Mouse (Mus musculus): ENCODE data around the gene Rbm34. TPM values are rescaled to one million over a fixed set of nuclear protein-coding genes. Genes with fewer than 3 reads are reported as not detected.

Gene Rbm34
- polyA plus RNA-seq (2011; ENCODE audit: insufficient read depth, insufficient read length, low read depth, missing spikeins): 55.0 and 58.7 TPM in 2 replicates

- Histone ChIP-seq H3K9ac (ENCODE audit: low read depth, poor library complexity, severe bottlenecking) (peak within 1 kb of the TSS; percentile 92), H3K27ac (ENCODE audit: insufficient read depth, low read length) (peak within 1 kb of the TSS; percentile 96), H3K27me3 (ENCODE audit: control insufficient read depth, insufficient read depth, low read length, poor library complexity, severe bottlenecking) (no peaks in the 10 kb centered on the region), H3K4me1 (ENCODE audit: control insufficient read depth, insufficient read depth, low read length) (peaks cover 1% of the 10 kb centered on the region), H3K9me3 (replicated peaks; ENCODE audit: control insufficient read depth, insufficient read depth, low read length, poor library complexity, severe bottlenecking) (no peaks in the 10 kb centered on the region), H3K36me3 (ENCODE audit: control insufficient read depth, insufficient read depth, low read length, poor library complexity, severe bottlenecking) (peaks cover 30% of the 10 kb centered on the region), H3K4me3 (ENCODE audit: low read depth, low read length) (peak within 1 kb of the TSS; percentile 91)
- peak; percentile 86 for TF ChIP-seq POLR2A (IDR thresholded peaks at IDR 0.05; ENCODE audit: insufficient read depth, low read length)
- no peak for TF ChIP-seq CTCF (IDR thresholded peaks at IDR 0.05; ENCODE audit: low read depth, low read length)
- peak; percentile 63; the same call in 1 of the 2 replicates for TF ChIP-seq EP300 (IDR thresholded peaks at IDR 0.05; ENCODE audit: insufficient read depth, low read depth, low read length)
These were observed at the start of gene Rbm34 for GRCm38 (mm10) chr8:126970579-126971313. Gene Rbm34, minus strand, starts transcription at chr8:126971071.

DNA sequence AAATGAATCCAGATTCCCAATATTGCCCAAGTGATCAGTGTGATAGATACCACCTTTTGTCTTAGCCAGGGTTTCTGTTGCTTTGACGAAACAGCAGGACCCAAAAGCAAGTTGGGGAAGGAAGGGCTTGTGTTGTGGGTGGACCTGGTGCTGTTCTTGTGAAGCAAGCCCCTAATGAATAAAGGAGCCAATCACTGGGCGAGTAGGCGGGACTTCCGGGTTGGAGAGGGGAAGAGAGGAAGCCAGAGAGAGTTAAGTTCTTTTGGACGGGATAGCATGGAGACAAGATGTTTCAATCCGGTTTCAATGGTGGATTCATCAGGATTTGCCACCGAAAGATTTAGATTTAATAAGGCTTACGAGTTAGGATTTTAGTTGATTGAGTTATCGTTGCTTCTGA is 40.8 kb upstream of the Rbm34 start:
- no peak for TF ChIP-seq CTCF (IDR thresholded peaks at IDR 0.05; ENCODE audit: low read depth, low read length)
- TF ChIP-seq EP300 (IDR thresholded peaks at IDR 0.05; ENCODE audit: insufficient read depth, low read depth, low read length): no peak
- TF ChIP-seq POLR2A (IDR thresholded peaks at IDR 0.05; ENCODE audit: insufficient read depth, low read length): no peak
- Histone ChIP-seq H3K36me3 (ENCODE audit: control insufficient read depth, insufficient read depth, low read length, poor library complexity, severe bottlenecking) (no peaks in the 10 kb centered on the region), H3K4me3 (ENCODE audit: low read depth, low read length) (peak overlapping the region; percentile 70; the same call in 1 of the 2 replicates), H3K27me3 (ENCODE audit: control insufficient read depth, insufficient read depth, low read length, poor library complexity, severe bottlenecking) (no peaks in the 10 kb centered on the region), H3K4me1 (ENCODE audit: control insufficient read depth, insufficient read depth, low read length) (no peaks in the 10 kb centered on the region), H3K9me3 (replicated peaks; ENCODE audit: control insufficient read depth, insufficient read depth, low read length, poor library complexity, severe bottlenecking) (no peaks in the 10 kb centered on the region), H3K9ac (ENCODE audit: low read depth, poor library complexity, severe bottlenecking) (peak overlapping the region; percentile 56; the same call in 1 of the 2 replicates), H3K27ac (ENCODE audit: insufficient read depth, low read length) (peak overlapping the region; percentile 32)

- Histone ChIP-seq H3K27me3 (ENCODE audit: control insufficient read depth, insufficient read depth, low read length, poor library complexity, severe bottlenecking) (peaks cover 1% of the 10 kb centered on the region), H3K9ac (ENCODE audit: low read depth, poor library complexity, severe bottlenecking) (no peak overlapping the region), H3K27ac (ENCODE audit: insufficient read depth, low read length) (no peak overlapping the region), H3K4me3 (ENCODE audit: low read depth, low read length) (no peak overlapping the region), H3K36me3 (ENCODE audit: control insufficient read depth, insufficient read depth, low read length, poor library complexity, severe bottlenecking) (no peaks in the 10 kb centered on the region), H3K4me1 (ENCODE audit: control insufficient read depth, insufficient read depth, low read length) (no peaks in the 10 kb centered on the region), H3K9me3 (replicated peaks; ENCODE audit: control insufficient read depth, insufficient read depth, low read length, poor library complexity, severe bottlenecking) (no peaks in the 10 kb centered on the region)
- TF ChIP-seq EP300 (IDR thresholded peaks at IDR 0.05; ENCODE audit: insufficient read depth, low read depth, low read length) (no peak), CTCF (IDR thresholded peaks at IDR 0.05; ENCODE audit: low read depth, low read length) (no peak), POLR2A (IDR thresholded peaks at IDR 0.05; ENCODE audit: insufficient read depth, low read length) (no peak)
These were observed 23.6 kb upstream of the Rbm34 start for GRCm38 (mm10) chr8:126994506-126994905.

DNA sequence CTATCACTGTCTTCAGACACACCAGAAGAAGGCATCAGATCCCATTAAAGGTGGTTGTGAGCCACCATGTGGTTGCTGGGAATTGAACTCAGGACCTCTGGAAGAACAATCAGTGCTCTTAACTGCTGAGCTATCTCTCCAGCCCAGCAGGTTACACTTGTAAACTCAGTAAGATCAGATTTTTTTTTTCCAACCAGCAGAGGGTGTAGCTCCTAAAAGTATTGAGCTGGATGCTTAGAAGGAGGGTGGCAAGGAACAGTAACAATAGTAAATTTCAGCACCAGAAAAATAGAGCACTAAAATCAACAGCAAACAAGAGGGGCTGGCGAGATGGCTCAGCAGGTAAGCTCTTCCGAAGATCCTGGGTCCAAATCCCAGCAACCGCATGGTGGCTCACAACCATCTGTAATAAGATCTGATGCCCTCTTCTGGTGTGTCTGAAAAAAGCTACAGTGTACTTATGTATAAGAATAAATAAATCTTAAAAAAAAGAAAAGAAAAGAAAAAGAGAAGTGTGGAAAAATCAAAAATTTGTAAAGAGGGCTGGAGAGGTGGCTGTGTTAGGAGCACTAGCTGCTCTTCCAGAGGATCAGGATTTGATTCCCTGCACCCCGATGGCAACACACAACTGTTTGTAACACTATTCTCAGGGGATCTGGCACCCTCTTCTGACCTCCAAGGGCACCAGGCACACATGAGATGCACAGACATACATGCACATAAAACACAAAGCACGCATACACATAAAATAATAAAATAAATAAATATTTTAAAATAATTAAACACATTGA is 18.7 kb upstream of the Rbm34 start:
- Histone ChIP-seq H3K4me3 (ENCODE audit: low read depth, low read length) (no peak overlapping the region), H3K9ac (ENCODE audit: low read depth, poor library complexity, severe bottlenecking) (no peak overlapping the region), H3K27ac (ENCODE audit: insufficient read depth, low read length) (no peak overlapping the region), H3K36me3 (ENCODE audit: control insufficient read depth, insufficient read depth, low read length, poor library complexity, severe bottlenecking) (no peaks in the 10 kb centered on the region), H3K9me3 (replicated peaks; ENCODE audit: control insufficient read depth, insufficient read depth, low read length, poor library complexity, severe bottlenecking) (no peaks in the 10 kb centered on the region), H3K4me1 (ENCODE audit: control insufficient read depth, insufficient read depth, low read length) (no peaks in the 10 kb centered on the region), H3K27me3 (ENCODE audit: control insufficient read depth, insufficient read depth, low read length, poor library complexity, severe bottlenecking) (no peaks in the 10 kb centered on the region)
- no peak for TF ChIP-seq EP300 (IDR thresholded peaks at IDR 0.05; ENCODE audit: insufficient read depth, low read depth, low read length)

GRCm38 (mm10) chr8:126988346-126989006 is 17.6 kb upstream of the Rbm34 start:
- H3K4me1 ChIP-seq (ENCODE audit: control insufficient read depth, insufficient read depth, low read length): no peaks in the 10 kb centered on the region
- H3K4me3 ChIP-seq (ENCODE audit: low read depth, low read length): peak overlapping the region; percentile 51; the same call in 1 of the 2 replicates
- peak; percentile 27 for TF ChIP-seq CTCF (IDR thresholded peaks at IDR 0.05; ENCODE audit: low read depth, low read length)
- no peak for TF ChIP-seq POLR2A (IDR thresholded peaks at IDR 0.05; ENCODE audit: insufficient read depth, low read length)
- TF ChIP-seq EP300 (IDR thresholded peaks at IDR 0.05; ENCODE audit: insufficient read depth, low read depth, low read length): no peak
- H3K9ac ChIP-seq (ENCODE audit: low read depth, poor library complexity, severe bottlenecking): peak overlapping the region; percentile 44
- no peak overlapping the region for H3K27ac ChIP-seq (ENCODE audit: insufficient read depth, low read length)
- H3K36me3 ChIP-seq (ENCODE audit: control insufficient read depth, insufficient read depth, low read length, poor library complexity, severe bottlenecking): no peaks in the 10 kb centered on the region
- no peaks in the 10 kb centered on the region for H3K9me3 ChIP-seq (replicated peaks; ENCODE audit: control insufficient read depth, insufficient read depth, low read length, poor library complexity, severe bottlenecking)
- H3K27me3 ChIP-seq (ENCODE audit: control insufficient read depth, insufficient read depth, low read length, poor library complexity, severe bottlenecking): no peaks in the 10 kb centered on the region

Data from ES-Bruce4 (cell line).